ENCODE assay signal across 34 mouse cellular contexts in the genomic region with DNA sequence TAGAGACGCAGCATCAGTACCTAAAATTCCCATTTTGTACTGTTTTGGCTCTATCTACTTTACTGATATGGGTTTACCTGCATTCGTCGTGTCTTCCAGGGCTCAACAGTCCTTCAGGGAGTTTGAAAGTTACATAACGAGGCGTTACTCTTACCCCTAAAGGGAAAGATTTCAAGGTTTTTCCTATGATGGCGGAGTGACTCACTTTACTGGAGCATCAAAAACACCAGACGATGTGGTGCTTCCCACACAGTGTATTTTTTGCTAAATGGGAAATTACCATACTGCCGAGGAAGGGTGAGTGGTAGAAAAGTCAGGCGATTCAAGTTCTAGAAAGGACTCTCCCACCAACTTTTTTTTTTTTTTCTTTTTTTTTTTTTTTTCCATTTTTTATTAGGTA. TPM values are rescaled to one million over a fixed set of nuclear protein-coding genes. Genes with fewer than 3 reads are reported as not detected.
DNase-seq lines count a peak whose midpoint lies in the region; ATAC-seq lines count a peak whose summit lies in the region.
"Had no signal": no experiment of that assay in that cellular context is flagged by ENCODE, and none has a peak within 500 bp of the region (broad histone marks: within the 10 kb centered on the region; RNA-seq: fewer than 3 reads in every experiment).

No protein-coding gene starts in this region.

- no peak overlapping the region for H3K4me3 ChIP-seq in liver, embryonic 12.5 days
- no peak overlapping the region for H3K4me3 ChIP-seq in neural tube, embryonic 15.5 days (replicated peaks)
- H3K4me3 ChIP-seq: embryonic facial prominence, embryonic 12.5 days; erythroblast, embryonic 14.5 days; heart, embryonic 12.5 days; hindbrain, embryonic 10.5 days; limb, embryonic 10.5 days; midbrain, embryonic 10.5 days; myocyte; neural tube, embryonic 13.5 days had no signal

- H3K27me3 ChIP-seq in liver, embryonic 12.5 days (replicated peaks): no peaks in the 10 kb centered on the region
- no peaks in the 10 kb centered on the region for H3K27me3 ChIP-seq in neural tube, embryonic 15.5 days (replicated peaks)
- H3K27me3 ChIP-seq: embryonic facial prominence, embryonic 12.5 days; heart, embryonic 12.5 days; neural tube, embryonic 13.5 days had no signal

- DNase-seq in frontal cortex, postnatal 25 days (ENCODE audit: low spot score in 2 of 2): no peak
- DNase-seq in left cerebral cortex, adult 11 months (ENCODE audit: low spot score): peak; percentile 39
- DNase-seq in left cerebral cortex, postnatal 10 days (ENCODE audit: extremely low spot score in 1 of 2, low spot score in 2 of 2): no peak
- peak; percentile 48 for DNase-seq in layer of hippocampus, adult 9-11 months
- DNase-seq: cerebellum, adult 18-20 months; cerebellum, postnatal 14 days; gastrocnemius, postnatal 25 days; heart, adult 18-20 months; heart, postnatal 10 days; kidney, postnatal 4 days; liver; thymus, postnatal 36 days had no signal

- 80% methylated on average over 9 of the region's 9 CpGs for WGBS in liver, embryonic 12.5 days (ENCODE audit: insufficient replicate concordance)
- WGBS in neural tube, embryonic 15.5 days: 93% methylated on average over 9 of the region's 9 CpGs

- H3K36me3 ChIP-seq in liver, embryonic 12.5 days: no peaks in the 10 kb centered on the region
- no peaks in the 10 kb centered on the region for H3K36me3 ChIP-seq in neural tube, embryonic 15.5 days
- H3K36me3 ChIP-seq: embryonic facial prominence, embryonic 12.5 days; G1E; heart, embryonic 12.5 days; hindbrain, embryonic 10.5 days; limb, embryonic 10.5 days; midbrain, embryonic 10.5 days; neural tube, embryonic 13.5 days had no signal

- H3K4me1 ChIP-seq in liver, embryonic 12.5 days: peaks cover 9% of the 10 kb centered on the region
- no peaks in the 10 kb centered on the region for H3K4me1 ChIP-seq in neural tube, embryonic 15.5 days
- H3K4me1 ChIP-seq: embryonic facial prominence, embryonic 12.5 days; heart, embryonic 12.5 days; hindbrain, embryonic 10.5 days; limb, embryonic 10.5 days; midbrain, embryonic 10.5 days; neural tube, embryonic 13.5 days had no signal

- no peak overlapping the region for H3K9ac ChIP-seq in liver, embryonic 12.5 days
- no peak overlapping the region for H3K9ac ChIP-seq in neural tube, embryonic 15.5 days (replicated peaks)
- H3K9ac ChIP-seq: embryonic facial prominence, embryonic 12.5 days; heart, embryonic 12.5 days; neural tube, embryonic 13.5 days had no signal

- H3K27ac ChIP-seq in liver, embryonic 12.5 days: no peak overlapping the region
- H3K27ac ChIP-seq in neural tube, embryonic 15.5 days (replicated peaks): no peak overlapping the region
- H3K27ac ChIP-seq: embryonic facial prominence, embryonic 12.5 days; hindbrain, embryonic 10.5 days; limb, embryonic 10.5 days; midbrain, embryonic 10.5 days; neural tube, embryonic 13.5 days had no signal

- H3K9me3 ChIP-seq in liver, embryonic 12.5 days (replicated peaks): no peaks in the 10 kb centered on the region
- H3K9me3 ChIP-seq in neural tube, embryonic 15.5 days (replicated peaks): no peaks in the 10 kb centered on the region
- H3K9me3 ChIP-seq: embryonic facial prominence, embryonic 12.5 days; G1E; heart, embryonic 12.5 days; hindbrain, embryonic 10.5 days; limb, embryonic 10.5 days; midbrain, embryonic 10.5 days; neural tube, embryonic 13.5 days had no signal

- intact Hi-C loops in left cerebral cortex, postnatal 10 days (cut with DNase I): no loop called here

- peak; percentile 89 for ATAC-seq in frontal cortex, adult (ENCODE audit: low TSS enrichment)
- ATAC-seq in CD4-positive, CD25-positive, alpha-beta regulatory T cell, adult 4 months: peak; percentile 59
- ATAC-seq in liver, embryonic 12.5 days: no peak
- ATAC-seq in neural tube, embryonic 15.5 days (ENCODE audit: low FRiP score): no peak
- ATAC-seq: forebrain, embryonic 14.5 days; hindbrain, embryonic 16.5 days; intestine, postnatal 0 days; midbrain, embryonic 16.5 days; Patski had no signal

- no peak overlapping the region for H3K4me2 ChIP-seq in liver, embryonic 12.5 days
- H3K4me2 ChIP-seq in neural tube, embryonic 15.5 days: no peak overlapping the region
- H3K4me2 ChIP-seq: embryonic facial prominence, embryonic 12.5 days; heart, embryonic 12.5 days; neural tube, embryonic 13.5 days had no signal

RNA-seq across cellular contexts. Expression of a gene that starts 42.9 kb away (rescaled TPM):
- 1 to 10 TPM in 1 of 2 experiments, under 1 TPM in 1; 0.41 to 1.5 TPM for total RNA-seq in left cerebral cortex, postnatal 10 days (2021)
- not detected for polyA plus RNA-seq in CD4-positive, CD25-positive, alpha-beta regulatory T cell, adult 4 months (2017; shearing (Covaris generic))
- 0.36 and 0.55 TPM in 2 replicates for polyA plus RNA-seq in liver, embryonic 12.5 days (2016; fragmentation: Nextera tagmentation; extraction: Ambion mirVana)
- 0.33 and 0.43 TPM in 2 replicates for polyA plus RNA-seq in neural tube, embryonic 15.5 days (2015; fragmentation: Nextera tagmentation; extraction: Ambion mirVana)
- total RNA-seq: adrenal gland, adult 18-20 months; gastrocnemius, postnatal 25 days; heart, adult 18-20 months; heart, postnatal 10 days had no signal
- polyA plus RNA-seq: erythroblast, embryonic 14.5 days; heart, embryonic 12.5 days; hindbrain, embryonic 10.5 days; kidney, embryonic 14.5 days; lung, embryonic 16.5 days; midbrain, embryonic 10.5 days; myocyte; neural tube, embryonic 13.5 days; Patski; spleen, adult 2 months had no signal

RNA-seq across cellular contexts. Expression of a gene that starts 47.5 kb away (rescaled TPM):
- total RNA-seq in left cerebral cortex, postnatal 10 days (2021): 1 to 10 TPM; 2.6 to 4.0 TPM
- under 1 TPM in 1 of 2 experiments, not detected in 1; 0.27 TPM for polyA plus RNA-seq in CD4-positive, CD25-positive, alpha-beta regulatory T cell, adult 4 months (2017; shearing (Covaris generic))
- 0.66 and 1.2 TPM in 2 replicates for polyA plus RNA-seq in liver, embryonic 12.5 days (2016; fragmentation: Nextera tagmentation; extraction: Ambion mirVana)
- polyA plus RNA-seq in neural tube, embryonic 15.5 days (2015; fragmentation: Nextera tagmentation; extraction: Ambion mirVana): 2.2 and 3.2 TPM in 2 replicates
- total RNA-seq: G1E had no signal
- polyA plus RNA-seq: erythroblast, embryonic 14.5 days; G1E; Patski had no signal

Comparison
In these comparisons a context has a peak if more than half of its experiments do, and no peak if none do; other contexts are left out.
1. DNase-seq: peak in left cerebral cortex, adult 11 months (single experiment) and layer of hippocampus, adult 9-11 months (single experiment); none in frontal cortex, postnatal 25 days (0 of 2) and left cerebral cortex, postnatal 10 days (0 of 2).
2. ATAC-seq: peak in frontal cortex, adult (single experiment) and CD4-positive, CD25-positive, alpha-beta regulatory T cell, adult 4 months (single experiment); none in liver, embryonic 12.5 days (single experiment) and neural tube, embryonic 15.5 days (single experiment).